Mouse (Mus musculus) monocyte, adult 2 months (primary cell): ENCODE measurements around the gene Gm21915.

Experiments used
- DNase-seq, 2 experiments: peaks; one replicate each; pipeline ENCODE4 v3.0.0; 2022; ENCODE audit warnings: low spot score in 2 of 2, low read depth in 1 of 2

Gm21915 gene

DNA sequence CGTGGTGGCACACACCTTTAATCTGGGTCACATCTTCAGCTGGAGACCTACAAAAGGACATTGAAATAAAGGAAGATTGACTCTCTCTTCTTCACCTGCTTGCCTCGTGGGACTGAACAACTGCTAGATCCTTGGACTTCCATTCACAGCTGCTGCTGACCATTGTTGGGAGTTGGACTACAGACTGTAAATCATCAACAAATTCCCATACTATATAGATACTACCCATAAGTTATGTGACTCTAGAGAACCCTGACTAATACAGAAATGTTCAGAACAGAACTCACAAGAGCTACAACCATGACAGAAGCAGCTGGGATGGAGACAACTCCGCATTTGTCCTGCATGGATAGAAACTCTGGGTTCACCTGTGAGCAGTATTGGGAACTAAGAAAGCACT lies at the start of gene Gm21915:
TSS of gene Gm21915 (plus strand) at position 301 of the 400 bp plus-strand sequence.
- no peak for DNase-seq

DNA sequence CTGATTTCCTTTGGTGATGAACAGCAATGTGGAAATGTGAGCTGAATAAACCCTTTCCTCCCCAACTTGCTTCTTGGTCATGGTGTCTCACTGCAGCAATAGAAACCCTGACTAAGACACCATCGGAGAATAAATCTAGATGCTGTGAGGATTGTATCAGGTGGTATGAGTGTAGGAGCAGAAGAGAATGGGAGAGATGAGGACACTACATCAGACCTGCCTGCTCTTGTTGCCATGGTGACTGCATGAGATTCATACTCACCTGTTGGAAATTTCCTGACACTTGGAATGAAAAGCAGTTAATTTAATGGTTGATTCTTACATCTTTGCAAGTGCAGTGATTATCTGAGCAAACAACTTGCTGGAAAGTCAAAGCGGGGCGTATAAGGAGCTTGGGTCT lies 48.1 kb upstream of the Gm21915 start:
- DNase-seq, result no peak

GRCm38 (mm10) chr9:40622793-40623192 lies 47.6 kb upstream of the Gm21915 start:
- DNase-seq, result no peak

GRCm38 (mm10) chr9:40625341-40625740 lies 45.1 kb upstream of the Gm21915 start:
- no peak for DNase-seq

DNA sequence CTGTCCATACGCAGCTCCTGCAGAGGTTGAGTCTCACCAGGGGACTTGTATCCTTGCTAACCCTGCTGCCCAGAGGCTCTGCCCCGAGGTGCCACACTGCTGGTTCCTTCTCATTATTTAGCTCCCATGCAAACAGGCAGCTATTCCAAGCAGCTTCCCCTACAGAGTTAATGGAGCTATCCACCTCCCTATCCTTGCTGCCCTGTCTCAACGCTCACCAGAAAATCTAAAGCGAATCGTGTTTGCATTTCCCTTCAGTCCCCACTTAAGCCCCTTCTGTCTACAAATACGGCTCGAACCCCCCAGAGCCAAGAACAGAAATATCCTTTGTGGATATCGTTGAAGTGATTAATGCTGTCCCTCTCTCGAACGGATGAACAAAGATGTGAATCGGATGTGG lies 43.8 kb upstream of the Gm21915 start:
- DNase-seq, result no peak

- no peak for DNase-seq
These were observed 43.2 kb upstream of the Gm21915 start for GRCm38 (mm10) chr9:40627146-40627713.

GRCm38 (mm10) chr9:40628130-40629069 lies 42.0 kb upstream of the Gm21915 start:
- DNase-seq, result no peak

DNA sequence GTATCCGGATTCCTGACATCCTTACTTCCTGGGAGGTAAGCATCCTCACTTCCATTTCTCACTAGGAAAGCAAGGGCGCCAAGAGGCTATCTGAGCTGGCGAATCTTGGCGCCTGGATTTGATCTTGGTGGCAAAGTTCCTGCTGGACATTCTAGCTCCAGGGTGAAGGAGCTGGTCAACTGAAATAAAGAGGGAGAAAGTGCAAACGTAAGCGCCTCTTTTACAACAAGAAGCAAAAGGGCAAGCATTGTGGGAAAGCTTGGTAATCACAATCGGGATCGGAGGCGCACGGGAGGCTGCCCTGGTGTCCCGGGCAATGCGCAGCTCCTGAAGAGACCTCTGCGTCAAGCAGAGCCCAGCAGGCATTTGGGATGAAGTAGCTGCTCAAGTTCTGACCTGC lies 41.0 kb upstream of the Gm21915 start:
- DNase-seq, result no peak

GRCm38 (mm10) chr9:40631101-40631500 lies 39.3 kb upstream of the Gm21915 start:
- DNase-seq, result peak in 1 of 2 experiments; percentile 28

GRCm38 (mm10) chr9:40631505-40631904 lies 38.9 kb upstream of the Gm21915 start:
- DNase-seq, result no peak

GRCm38 (mm10) chr9:40636054-40636453 lies 34.4 kb upstream of the Gm21915 start:
- DNase-seq, result peak in 1 of 2 experiments; percentile 36

DNA sequence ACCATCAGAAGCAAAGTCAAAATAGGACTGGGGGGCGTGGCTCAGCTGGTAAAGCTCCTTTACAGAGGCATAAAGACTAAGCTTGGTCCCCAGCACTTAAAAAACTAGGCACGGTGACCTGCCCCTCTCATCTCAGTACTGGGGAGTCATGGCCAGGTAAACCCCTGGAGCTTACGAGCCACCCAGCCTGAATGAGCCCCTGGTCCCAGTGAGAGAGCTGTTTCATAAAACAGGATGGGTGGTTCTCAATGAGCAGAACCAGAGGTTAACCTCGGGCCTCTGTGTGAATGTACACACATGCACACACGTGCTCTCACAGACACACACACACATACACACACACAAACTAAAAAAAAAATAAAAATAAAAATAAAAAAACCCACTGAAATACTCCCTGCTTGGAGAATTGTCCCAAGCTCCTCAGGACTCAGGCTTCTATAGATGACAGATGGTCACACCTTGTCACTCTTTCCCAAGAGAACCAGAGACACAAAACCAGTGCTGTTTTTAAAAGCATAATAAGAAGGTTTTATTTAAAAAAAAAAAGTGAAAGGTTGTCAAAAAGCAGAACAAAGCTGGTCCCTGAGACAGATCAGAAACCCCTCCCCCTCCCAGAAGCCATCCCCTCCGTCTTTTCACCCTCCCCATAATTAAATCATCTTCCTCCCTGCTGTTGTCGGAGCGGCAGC lies 32.6 kb upstream of the Gm21915 start:
- no peak for DNase-seq

DNA sequence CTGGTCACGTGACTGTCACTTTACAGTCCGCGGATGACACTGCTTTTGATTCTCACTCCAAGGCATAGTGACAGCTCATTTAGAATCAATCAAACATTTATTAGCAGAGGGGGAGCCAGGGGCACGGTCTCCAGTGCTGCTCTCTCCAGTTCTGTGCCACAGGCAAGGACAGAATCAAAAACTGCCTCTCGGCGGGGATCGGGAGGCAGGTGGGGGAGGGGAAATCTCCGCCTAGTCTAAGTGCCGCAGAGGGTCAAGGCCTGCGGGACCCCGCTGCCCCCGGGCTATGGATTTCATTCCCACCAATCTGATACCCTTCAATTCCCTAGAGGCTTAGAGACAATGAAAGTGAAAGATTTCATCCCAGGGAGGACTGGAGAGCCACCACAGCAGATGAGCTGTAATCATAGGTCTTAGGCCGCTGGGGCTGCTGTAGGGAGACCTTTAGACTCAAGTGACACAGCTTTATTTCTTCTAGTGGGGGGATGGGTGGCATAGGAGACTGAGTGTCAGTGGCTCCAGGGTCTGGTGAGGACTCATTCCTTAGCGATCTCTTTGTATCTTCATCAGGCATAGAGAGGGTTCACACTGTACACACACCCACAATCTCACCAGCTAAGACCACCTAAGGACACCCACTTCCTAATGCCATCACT lies 31.9 kb upstream of the Gm21915 start:
- DNase-seq, result no peak

DNA sequence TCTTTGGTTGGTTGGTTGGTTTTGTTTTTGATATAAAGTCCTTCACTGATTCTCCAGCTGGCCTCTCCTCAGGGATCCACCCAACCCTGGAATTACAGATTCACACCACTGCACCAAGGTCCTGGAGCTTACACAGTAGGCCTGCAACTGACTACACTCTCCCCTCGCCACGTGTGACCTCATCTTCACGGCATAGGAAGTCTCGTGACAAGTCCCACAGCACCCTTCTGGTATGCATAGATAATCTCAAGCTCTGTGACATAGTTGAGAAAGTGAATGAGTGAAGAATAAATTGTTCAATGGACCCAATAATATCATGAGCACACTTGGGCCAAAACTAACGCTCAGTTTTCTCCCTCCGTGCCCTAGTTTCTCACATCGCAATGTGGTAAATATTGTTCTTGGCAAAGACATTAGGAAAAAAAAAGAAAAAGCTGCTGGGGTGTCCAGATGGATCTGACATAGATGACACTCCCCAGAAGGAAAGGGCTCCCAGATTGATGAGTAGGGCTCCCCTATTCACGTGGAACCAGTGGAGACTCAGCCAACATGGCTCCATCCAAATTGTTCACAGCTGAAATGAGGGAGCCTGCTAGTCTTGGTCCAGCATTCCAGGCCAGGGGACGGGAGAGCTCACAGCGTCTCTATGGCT lies 30.8 kb upstream of the Gm21915 start:
- DNase-seq, result no peak

GRCm38 (mm10) chr9:40641318-40641717 lies 29.1 kb upstream of the Gm21915 start:
- no peak for DNase-seq

- DNase-seq, result no peak
These were observed 27.8 kb upstream of the Gm21915 start for GRCm38 (mm10) chr9:40642470-40643220.

DNA sequence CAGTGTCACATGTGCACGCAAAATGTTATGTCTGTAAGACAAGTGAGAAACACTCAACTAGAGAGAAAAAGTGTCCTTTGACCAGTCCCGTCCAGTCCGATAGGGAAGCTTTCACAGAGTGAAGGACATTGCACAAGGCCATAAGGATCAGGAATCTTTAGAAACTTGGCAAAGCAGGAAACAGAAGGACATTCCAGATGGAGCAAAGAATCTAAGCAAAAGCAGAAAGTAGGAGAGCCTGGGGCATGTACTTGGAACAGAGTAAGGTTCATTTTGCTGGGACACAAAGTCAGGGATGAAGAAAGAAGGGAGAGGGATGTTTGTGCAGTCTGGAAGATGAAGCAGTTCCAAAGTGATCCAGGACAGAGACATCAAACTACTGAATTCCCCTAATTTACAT lies 21.0 kb upstream of the Gm21915 start:
- no peak for DNase-seq

- no peak for DNase-seq
These were observed 20.4 kb upstream of the Gm21915 start for GRCm38 (mm10) chr9:40649983-40650382.

DNA sequence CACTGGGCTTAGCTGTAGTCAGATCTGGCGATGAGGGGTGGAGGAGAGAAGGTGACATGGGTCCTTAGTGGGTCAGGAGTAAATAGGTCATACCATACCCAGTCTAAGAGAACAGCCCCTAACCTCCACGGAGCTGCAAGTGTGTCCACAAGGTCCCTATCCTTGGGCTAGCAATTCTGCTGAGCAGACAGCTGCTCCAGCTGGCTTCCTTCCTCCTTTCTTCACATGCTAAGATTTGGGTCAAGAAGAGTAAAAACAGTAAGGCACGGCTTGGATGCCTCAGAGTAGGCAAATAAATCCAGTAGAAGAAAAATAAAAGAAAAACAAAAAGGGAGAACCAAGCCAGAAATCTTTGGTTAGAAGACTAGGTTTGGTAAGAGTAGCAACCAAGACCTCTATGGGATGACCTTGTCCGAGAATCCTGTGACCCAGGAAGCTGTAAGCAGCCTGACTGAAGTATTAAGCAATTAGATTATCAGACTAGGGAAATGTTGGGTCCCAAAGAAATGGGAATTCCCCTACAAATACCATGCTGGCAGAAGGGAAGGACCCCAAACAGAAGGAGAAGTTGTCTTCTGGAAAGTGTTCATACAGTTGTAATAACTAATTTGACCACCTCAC lies 19.1 kb upstream of the Gm21915 start:
- DNase-seq, result no peak

DNA sequence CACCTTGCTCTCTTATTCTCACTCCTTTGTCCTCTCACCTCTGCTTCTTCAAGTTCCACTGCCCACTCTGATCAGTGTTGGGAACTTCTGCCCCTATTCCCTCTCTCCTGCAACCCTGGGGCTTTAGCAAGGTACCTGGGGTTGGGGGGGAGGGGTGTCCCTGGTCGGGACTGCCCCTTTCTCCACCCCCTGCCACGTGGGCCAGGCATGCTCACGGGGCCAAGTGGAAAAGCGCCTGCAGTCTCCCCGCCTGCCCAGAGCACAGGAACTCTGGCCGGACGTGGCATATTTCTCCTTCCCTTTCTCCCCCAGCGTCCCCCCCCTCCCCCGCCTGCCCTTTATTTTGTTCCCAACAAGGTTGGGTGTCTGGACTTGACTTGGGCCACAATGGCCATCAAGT lies 17.7 kb upstream of the Gm21915 start:
- DNase-seq, result no peak
